Mouse (Mus musculus) liver, postnatal 0 days (tissue): ENCODE measurements around the gene Usp20.

ENCODE experiments used
- CTCF ChIP-seq: sonication (generic); IDR thresholded peaks from 2 replicates; pipeline ENCODE4 v1.5.1; 2016; ENCODE audit warnings: antibody characterized with exemption, low read depth
- EP300 ChIP-seq: IDR thresholded peaks from 2 replicates; pipeline ENCODE4 v1.6.1; 2016; ENCODE audit warnings: antibody characterized with exemption, low read depth, mild to moderate bottlenecking

- no peak for TF ChIP-seq CTCF
- no peak for TF ChIP-seq EP300
Observed at GRCm38 (mm10) chr2:31069506-31069905, 87.4 kb downstream of the Usp20 start.
